Mouse (Mus musculus) cerebellum, adult 2 months (tissue): ENCODE measurements at regions not wholly inside any gene's neighbourhood (a gene's known extent, or its start where the extent isn't known, plus 50 kb on each side); places are given as distances from the start of the nearest gene placed in this dataset.

Source experiments
- DNase-seq, 2 experiments: peaks; one replicate each; pipeline ENCODE4 v3.0.0; 2021
- H3K27ac ChIP-seq: fragments of 200-500 bp; 2 replicates; pipeline ENCODE4 v1.5.1; 2012; ENCODE audit warnings: low read length, control low read depth, inconsistent platforms; ENCODE audit not compliant: insufficient read depth
- H3K27me3 ChIP-seq: fragments of 200-500 bp; 2 replicates; pipeline ENCODE4 v1.6.1; 2012; ENCODE audit warnings: inconsistent platforms, mild to moderate bottlenecking, low read length, moderate library complexity; ENCODE audit not compliant: control insufficient read depth, insufficient read depth
- H3K4me1 ChIP-seq: fragments of 200-500 bp; 2 replicates; pipeline ENCODE4 v1.6.1; 2011; ENCODE audit warnings: low read length; ENCODE audit not compliant: control insufficient read depth, insufficient read depth
- H3K4me3 ChIP-seq: fragments of 200-500 bp; replicated peaks from 2 replicates; pipeline ENCODE3; 2011; ENCODE audit warnings: mild to moderate bottlenecking, low read depth, low read length, control low read depth; ENCODE audit not compliant: insufficient read depth
- CTCF ChIP-seq: fragments of 200-500 bp; IDR thresholded peaks from 2 replicates; pipeline ENCODE4 v1.5.1; 2011; ENCODE audit warnings: low read depth, mild to moderate bottlenecking, control low read depth, low read length, moderate library complexity, borderline replicate concordance; ENCODE audit not compliant: insufficient read depth
- POLR2A ChIP-seq: fragments of 200-500 bp; IDR thresholded peaks from 2 replicates; pipeline ENCODE4 v1.6.1; 2011; ENCODE audit warnings: low read length, control low read depth, borderline replicate concordance; ENCODE audit not compliant: insufficient read depth
- WGBS: fragments of 180-500 bp; shearing (Covaris S2); methylation state at CpG from one replicate; pipeline ENCODE4 v1.1.7; 2018; 5-methylcytosine and 5-hydroxymethylcytosine counted together

- TF ChIP-seq POLR2A = no peak
- no peak for TF ChIP-seq CTCF
- H3K27ac ChIP-seq = no peak overlapping the region
- H3K4me1 ChIP-seq = no peaks in the 10 kb centered on the region
- no peak overlapping the region for H3K4me3 ChIP-seq
- WGBS = 78% methylated on average over 2 of the region's 2 CpGs
- no peaks in the 10 kb centered on the region for H3K27me3 ChIP-seq
- DNase-seq = no peak
Observed at GRCm38 (mm10) chr3:137029546-137029945, 311.3 kb upstream of the Emcn start.

GRCm38 (mm10) chr3:137032802-137033201 lies 308.1 kb upstream of the Emcn start:
- WGBS = 63% methylated on average over 2 of the region's 2 CpGs
- Histone ChIP-seq H3K4me1 (no peaks in the 10 kb centered on the region), H3K27me3 (no peaks in the 10 kb centered on the region), H3K27ac (no peak overlapping the region), H3K4me3 (no peak overlapping the region)
- DNase-seq = no peak
- TF ChIP-seq CTCF (no peak), POLR2A (no peak)

GRCm38 (mm10) chr3:137039638-137040037 lies 301.2 kb upstream of the Emcn start:
- WGBS = 90% methylated on average over 8 of the region's 8 CpGs
- DNase-seq = no peak
- TF ChIP-seq POLR2A (no peak), CTCF (no peak)

GRCm38 (mm10) chr3:137056544-137057224 lies 284.2 kb upstream of the Emcn start:
- DNase-seq = no peak
- TF ChIP-seq POLR2A (no peak), CTCF (no peak)
- Histone ChIP-seq H3K27ac (no peak overlapping the region), H3K4me3 (no peak overlapping the region), H3K4me1 (peaks cover 3% of the 10 kb centered on the region), H3K27me3 (no peaks in the 10 kb centered on the region)
- 87% methylated on average over 6 of the region's 6 CpGs for WGBS

More at GRCm38 (mm10) chr3:137039638-137040037, 301.2 kb upstream of the Emcn start:
- Histone ChIP-seq H3K4me3 (no peak overlapping the region), H3K27ac (no peak overlapping the region), H3K27me3 (no peaks in the 10 kb centered on the region), H3K4me1 (no peaks in the 10 kb centered on the region)

GRCm38 (mm10) chr3:137057225-137057910 lies 283.5 kb upstream of the Emcn start:
- Histone ChIP-seq H3K27ac (no peak overlapping the region), H3K27me3 (no peaks in the 10 kb centered on the region), H3K4me1 (peaks cover 7% of the 10 kb centered on the region), H3K4me3 (no peak overlapping the region)
- 57% methylated on average over 6 of the region's 6 CpGs for WGBS
- peak in 1 of 2 experiments; percentile 10 for DNase-seq
- TF ChIP-seq CTCF (no peak), POLR2A (no peak)

- no peak overlapping the region for H3K27ac ChIP-seq
- DNase-seq = no peak
- H3K4me3 ChIP-seq = no peak overlapping the region
- H3K4me1 ChIP-seq = peaks cover 7% of the 10 kb centered on the region
- TF ChIP-seq POLR2A (no peak), CTCF (no peak)
- WGBS = 93% methylated on average over 4 of the region's 4 CpGs
- H3K27me3 ChIP-seq = no peaks in the 10 kb centered on the region
Observed at GRCm38 (mm10) chr3:137057911-137058260, 283.0 kb upstream of the Emcn start.

GRCm38 (mm10) chr3:137062067-137062466 lies 278.8 kb upstream of the Emcn start:
- 15% methylated on average over 2 of the region's 2 CpGs for WGBS

GRCm38 (mm10) chr3:137067336-137067735 lies 273.5 kb upstream of the Emcn start:
- Histone ChIP-seq H3K4me1 (no peaks in the 10 kb centered on the region; the same call in 1 of the 2 replicates), H3K27me3 (no peaks in the 10 kb centered on the region), H3K27ac (no peak overlapping the region), H3K4me3 (no peak overlapping the region)
- 69% methylated on average over 1 of the region's 1 CpGs for WGBS
- no peak for DNase-seq
- TF ChIP-seq POLR2A (no peak), CTCF (no peak)

More at GRCm38 (mm10) chr3:137062067-137062466, 278.8 kb upstream of the Emcn start:
- DNase-seq = peak; percentile 37 to 75
- TF ChIP-seq POLR2A (no peak), CTCF (no peak)
- H3K4me3 ChIP-seq = no peak overlapping the region
- peaks cover 7% of the 10 kb centered on the region for H3K4me1 ChIP-seq
- no peaks in the 10 kb centered on the region for H3K27me3 ChIP-seq
- no peak overlapping the region for H3K27ac ChIP-seq
